8 mouse cellular contexts compared by ENCODE assay signal in the genomic region with DNA sequence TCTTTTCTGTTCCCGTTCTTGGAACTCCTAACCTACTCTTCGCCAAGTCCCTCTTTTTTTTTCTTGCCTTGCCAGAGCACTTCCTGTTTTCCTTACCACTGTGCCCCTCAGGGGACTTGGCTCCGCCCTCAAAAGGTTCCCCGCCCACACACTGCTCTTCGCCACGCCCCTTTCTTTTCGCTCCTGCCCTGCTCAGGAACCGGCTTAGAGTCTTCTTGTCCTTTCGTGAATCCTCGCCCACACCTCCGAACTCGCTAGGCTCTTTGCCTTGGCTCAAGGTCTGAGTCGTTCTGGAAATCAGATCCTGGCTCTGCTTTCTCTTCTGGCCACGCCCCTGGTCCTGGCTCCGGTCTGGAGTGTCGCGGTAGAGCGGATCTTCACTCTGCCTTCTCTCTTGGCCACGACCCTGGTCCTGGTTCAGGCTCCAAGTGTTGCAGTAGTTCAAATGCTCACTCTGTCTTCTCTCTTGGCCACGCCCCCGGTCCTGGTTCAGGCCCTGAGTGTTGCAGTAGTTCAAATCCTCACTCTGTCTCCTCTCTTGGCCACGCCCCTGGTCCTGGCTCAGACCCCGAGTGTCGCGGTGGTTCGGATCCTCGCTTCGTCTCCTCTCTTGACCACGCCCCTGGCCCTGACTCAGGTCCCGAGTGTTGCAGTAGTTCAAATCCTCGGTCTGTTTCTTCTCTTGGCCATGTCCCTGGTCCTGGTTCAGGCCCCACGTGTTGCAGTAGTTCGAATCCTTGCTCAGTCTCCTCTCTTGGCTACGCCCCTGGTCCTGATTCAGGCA. TPM values are rescaled to one million over a fixed set of nuclear protein-coding genes. Genes with fewer than 3 reads are reported as not detected.
A peak's percentile ranks its signal among the peaks of the same experiment; 100 is the strongest.
DNase-seq lines count a peak whose midpoint lies in the region; ATAC-seq and TF ChIP-seq lines count a peak whose summit lies in the region.

No protein-coding gene starts in this region.

- peak; percentile 78 for ATAC-seq in heart, embryonic 14.5 days (ENCODE audit: insufficient number of reproducible peaks, insufficient read depth, low FRiP score, low read depth)
- peak; percentile 79 for ATAC-seq in liver, embryonic 16.5 days (ENCODE audit: low read depth)
- ATAC-seq in neural tube, embryonic 12.5 days (ENCODE audit: low FRiP score, low read depth), result no peak; the same call in 1 of the 2 replicates

- H3K4me3 ChIP-seq in heart, embryonic 14.5 days (ENCODE audit: control insufficient read depth in 1 of 2, insufficient read depth in 1 of 2, low read depth in 1 of 2, low read length in 2 of 2), result peak overlapping the region; percentile 44 to 59
- H3K4me3 ChIP-seq in liver, embryonic 16.5 days (ENCODE audit: low read depth, low read length), result peak overlapping the region; percentile 56
- peak overlapping the region; percentile 26 for H3K4me3 ChIP-seq in neural tube, embryonic 12.5 days
- H3K4me3 ChIP-seq in thymus, adult 2 months (ENCODE audit: control insufficient read depth, insufficient read depth, low read length), result peak overlapping the region; percentile 73

- no peaks in the 10 kb centered on the region for H3K36me3 ChIP-seq in heart, embryonic 14.5 days (ENCODE audit: control insufficient read depth, insufficient read depth, low read length)
- H3K36me3 ChIP-seq in liver, embryonic 16.5 days (ENCODE audit: control insufficient read depth, insufficient read depth), result no peaks in the 10 kb centered on the region
- no peaks in the 10 kb centered on the region for H3K36me3 ChIP-seq in neural tube, embryonic 12.5 days
- H3K36me3 ChIP-seq in thymus, adult 2 months (ENCODE audit: control insufficient read depth, insufficient read depth, low read length), result no peaks in the 10 kb centered on the region

- no peak for TF ChIP-seq POLR2A in thymus, adult 2 months (IDR thresholded peaks at IDR 0.05; ENCODE audit: control insufficient read depth, extremely low read depth, insufficient read depth, low read length, poor library complexity)

- peaks cover 8% of the 10 kb centered on the region; the same call in 1 of the 2 replicates for H3K27me3 ChIP-seq in heart, embryonic 14.5 days (ENCODE audit: control insufficient read depth, insufficient read depth, low read length)
- no peaks in the 10 kb centered on the region for H3K27me3 ChIP-seq in liver, embryonic 16.5 days (ENCODE audit: control insufficient read depth, insufficient read depth, low read depth, low read length)
- H3K27me3 ChIP-seq in neural tube, embryonic 12.5 days (replicated peaks), result peaks cover 14% of the 10 kb centered on the region
- no peaks in the 10 kb centered on the region for H3K27me3 ChIP-seq in thymus, adult 2 months (ENCODE audit: control insufficient read depth, insufficient read depth, low read length)

- H3K4me1 ChIP-seq in heart, embryonic 14.5 days (ENCODE audit: control insufficient read depth in 2 of 2, insufficient read depth in 2 of 2, low read length in 2 of 2), result peaks cover 4 to 5% of the 10 kb centered on the region in 2 experiments; a peak in 1 of 4 replicates
- H3K4me1 ChIP-seq in liver, embryonic 16.5 days (ENCODE audit: control insufficient read depth, low read depth, low read length), result peaks cover 10% of the 10 kb centered on the region
- H3K4me1 ChIP-seq in neural tube, embryonic 12.5 days, result 0 out of 2 replicates have a peak, but pooled peaks cover 6% of the 10 kb centered on the region
- peaks cover 7% of the 10 kb centered on the region for H3K4me1 ChIP-seq in thymus, adult 2 months (replicated peaks; ENCODE audit: control insufficient read depth, insufficient read depth, low read length)

- peak overlapping the region; percentile 58 for H3K4me2 ChIP-seq in heart, embryonic 14.5 days (ENCODE audit: low read length)
- H3K4me2 ChIP-seq in liver, embryonic 16.5 days (ENCODE audit: low read depth, low read length), result peak overlapping the region; percentile 72
- H3K4me2 ChIP-seq in neural tube, embryonic 12.5 days (replicated peaks), result peak overlapping the region; percentile 54

- peak overlapping the region; percentile 46 to 68; a peak in 2 of 4 replicates for H3K27ac ChIP-seq in heart, embryonic 14.5 days (replicated peaks in 1 of 2; ENCODE audit: control insufficient read depth in 1 of 2, insufficient read depth in 1 of 2, low read depth in 2 of 2, low read length in 2 of 2)
- peak overlapping the region; percentile 71 for H3K27ac ChIP-seq in liver, embryonic 16.5 days (ENCODE audit: low read length)
- H3K27ac ChIP-seq in neural tube, embryonic 12.5 days, result no peak overlapping the region
- peak overlapping the region; percentile 32; the same call in 1 of the 2 replicates for H3K27ac ChIP-seq in thymus, adult 2 months (ENCODE audit: control insufficient read depth, insufficient read depth, low read length)

- peak; percentile 30; the same call in 1 of the 2 replicates for TF ChIP-seq CTCF in thymus, adult 2 months (IDR thresholded peaks at IDR 0.05; ENCODE audit: borderline replicate concordance, control insufficient read depth, extremely low read depth, insufficient read depth, low read length, poor library complexity)

- peak; percentile 67 to 85 for DNase-seq in CD8-positive naive resting alpha-beta T cell, adult 2 months (ENCODE audit: low read depth in 2 of 2, low spot score in 2 of 2)
- DNase-seq in brain, adult 2 months (ENCODE audit: low read depth, low spot score), result peak; percentile 58
- DNase-seq in fat pad, adult 2 months (ENCODE audit: extremely low read depth, low read depth, low spot score), result peak; percentile 98
- peak; percentile 89 for DNase-seq in kidney, postnatal 14 days
- peak; percentile 85 for DNase-seq in thymus, adult 2 months

- peaks cover 12% of the 10 kb centered on the region; the same call in 1 of the 2 replicates for H3K9me3 ChIP-seq in heart, embryonic 14.5 days (ENCODE audit: control insufficient read depth, low read length)
- no peaks in the 10 kb centered on the region; the same call in 1 of the 2 replicates for H3K9me3 ChIP-seq in liver, embryonic 16.5 days (replicated peaks; ENCODE audit: control insufficient read depth, low read length)
- H3K9me3 ChIP-seq in neural tube, embryonic 12.5 days, result no peaks in the 10 kb centered on the region

- 3% methylated on average over 34 of the region's 34 CpGs for WGBS in heart, embryonic 14.5 days
- WGBS in liver, embryonic 16.5 days (ENCODE audit: insufficient replicate concordance), result 3% methylated on average over 34 of the region's 34 CpGs
- 5% methylated on average over 34 of the region's 34 CpGs for WGBS in neural tube, embryonic 12.5 days
- 14% methylated on average over 34 of the region's 34 CpGs for WGBS in thymus, adult 2 months

- H3K9ac ChIP-seq in heart, embryonic 14.5 days (ENCODE audit: low read length), result peak overlapping the region; percentile 14; the same call in 1 of the 2 replicates
- H3K9ac ChIP-seq in liver, embryonic 16.5 days (ENCODE audit: low read depth, low read length), result 0 out of 2 replicates have a peak overlapping the region, but pooled peaks have one; percentile 16
- H3K9ac ChIP-seq in neural tube, embryonic 12.5 days, result no peak overlapping the region

RNA-seq across cellular contexts. Expression of a gene that starts 2.2 kb away (rescaled TPM):
- polyA plus RNA-seq in heart, embryonic 14.5 days (2014; fragmentation: Nextera tagmentation; extraction: Ambion mirVana), result 0.44 and 0.66 TPM in 2 replicates
- polyA plus RNA-seq in liver, embryonic 16.5 days (2015; fragmentation: Nextera tagmentation; extraction: Ambion mirVana), result 0.15 and 0.35 TPM in 2 replicates
- 1.1 and 1.8 TPM in 2 replicates for polyA plus RNA-seq in neural tube, embryonic 12.5 days (2016; fragmentation: Nextera tagmentation; extraction: Ambion mirVana)
- polyA plus RNA-seq in thymus, adult 2 months (2012; rRNA removed), result 1.7 and 2.5 TPM in 2 replicates

RNA-seq across cellular contexts. Expression of a gene that starts 20.7 kb away (rescaled TPM):
- polyA plus RNA-seq in heart, embryonic 14.5 days (2014; fragmentation: Nextera tagmentation; extraction: Ambion mirVana), result 0.85 and 1.2 TPM in 2 replicates
- polyA plus RNA-seq in liver, embryonic 16.5 days (2015; fragmentation: Nextera tagmentation; extraction: Ambion mirVana), result 1.4 and 1.5 TPM in 2 replicates
- polyA plus RNA-seq in neural tube, embryonic 12.5 days (2016; fragmentation: Nextera tagmentation; extraction: Ambion mirVana), result 0.39 and 0.66 TPM in 2 replicates
- polyA plus RNA-seq in thymus, adult 2 months (2012; rRNA removed), result 34.7 and 37.5 TPM in 2 replicates

RNA-seq across cellular contexts. Expression of a gene that starts 26.5 kb away (rescaled TPM):
- 105 and 114 TPM in 2 replicates for polyA plus RNA-seq in heart, embryonic 14.5 days (2014; fragmentation: Nextera tagmentation; extraction: Ambion mirVana)
- 40.3 and 43.0 TPM in 2 replicates for polyA plus RNA-seq in liver, embryonic 16.5 days (2015; fragmentation: Nextera tagmentation; extraction: Ambion mirVana)
- 80.2 and 82.0 TPM in 2 replicates for polyA plus RNA-seq in neural tube, embryonic 12.5 days (2016; fragmentation: Nextera tagmentation; extraction: Ambion mirVana)
- polyA plus RNA-seq in thymus, adult 2 months (2012; rRNA removed), result 143 and 146 TPM in 2 replicates

RNA-seq across cellular contexts. Expression of a gene that starts 31.1 kb away (rescaled TPM):
- 227 and 241 TPM in 2 replicates for polyA plus RNA-seq in heart, embryonic 14.5 days (2014; fragmentation: Nextera tagmentation; extraction: Ambion mirVana)
- 106 and 111 TPM in 2 replicates for polyA plus RNA-seq in liver, embryonic 16.5 days (2015; fragmentation: Nextera tagmentation; extraction: Ambion mirVana)
- polyA plus RNA-seq in neural tube, embryonic 12.5 days (2016; fragmentation: Nextera tagmentation; extraction: Ambion mirVana), result 326 and 327 TPM in 2 replicates
- 254 and 284 TPM in 2 replicates for polyA plus RNA-seq in thymus, adult 2 months (2012; rRNA removed)

RNA-seq across cellular contexts. Expression of a gene that starts 36.7 kb away (rescaled TPM):
- 5.9 and 7.7 TPM in 2 replicates for polyA plus RNA-seq in heart, embryonic 14.5 days (2014; fragmentation: Nextera tagmentation; extraction: Ambion mirVana)
- 5.3 and 5.8 TPM in 2 replicates for polyA plus RNA-seq in liver, embryonic 16.5 days (2015; fragmentation: Nextera tagmentation; extraction: Ambion mirVana)
- polyA plus RNA-seq in neural tube, embryonic 12.5 days (2016; fragmentation: Nextera tagmentation; extraction: Ambion mirVana), result 1.6 and 1.7 TPM in 2 replicates
- 3.6 and 3.7 TPM in 2 replicates for polyA plus RNA-seq in thymus, adult 2 months (2012; rRNA removed)

Comparison
In these comparisons a context has a peak if more than half of its experiments do, and no peak if none do; other contexts are left out.
1. RNA of a gene that starts 20.7 kb away (polyA plus RNA-seq): 34.7 to 37.5 TPM in thymus, adult 2 months; 1.4 to 1.5 TPM in liver, embryonic 16.5 days, 0.85 to 1.2 TPM in heart, embryonic 14.5 days and 0.39 to 0.66 TPM in neural tube, embryonic 12.5 days; every median in the first group is over 10 times any median in the second.
2. Peak in every context shown above with its lines, with median percentiles within 50 percentile points of each other: DNase-seq, H3K4me2 ChIP-seq and H3K4me3 ChIP-seq.